Mouse (Mus musculus) lung, postnatal 0 days (tissue): ENCODE measurements around the gene Traf2.

ENCODE experiments used
- CTCF ChIP-seq: IDR thresholded peaks from 2 replicates; pipeline ENCODE4 v1.5.1; 2016; ENCODE audit warnings: antibody characterized with exemption, mild to moderate bottlenecking
- EP300 ChIP-seq: IDR thresholded peaks from 2 replicates; pipeline ENCODE4 v1.6.1; 2016; ENCODE audit warnings: antibody characterized with exemption, mild to moderate bottlenecking, control low read depth

DNA sequence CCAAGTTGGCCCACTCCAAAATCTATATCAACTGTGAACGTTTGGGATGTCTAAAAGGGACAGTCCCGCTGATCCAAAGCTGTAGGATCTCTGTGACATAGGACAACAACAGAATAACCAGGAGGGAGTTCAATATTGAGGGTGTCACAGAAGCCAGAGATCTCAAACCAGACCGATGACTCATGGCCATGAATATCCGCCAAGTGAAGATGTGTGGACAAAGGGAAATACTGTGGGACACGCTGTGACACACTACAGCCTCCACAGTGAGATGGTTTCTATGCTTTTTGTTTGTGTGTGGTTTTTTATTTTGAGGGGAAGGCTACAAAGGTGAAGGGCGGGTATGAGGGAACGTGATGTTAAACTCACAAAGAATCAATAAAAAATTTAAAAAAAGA lies 58.1 kb downstream of the Traf2 start:
- no peak for TF ChIP-seq CTCF
- no peak for TF ChIP-seq EP300
